Comparison of ENCODE assay signal across 9 mouse cellular contexts in genomic region chr13:93936455-93936854, GRCm38 (mm10).
DNase-seq lines count a peak whose midpoint lies in the region; ATAC-seq lines count a peak whose summit lies in the region.
"Had no signal": no experiment of that assay in that cellular context is flagged by ENCODE, and none has a peak within 500 bp of the region (broad histone marks: within the 10 kb centered on the region; RNA-seq: fewer than 3 reads in every experiment).

No protein-coding gene starts in this region.

- no peak for ATAC-seq in granulocyte monocyte progenitor cell, adult 5-6 weeks (replicated peaks; ENCODE audit: poor library complexity, severe bottlenecking)

- intact Hi-C loops in heart, postnatal 10 days (cut with DNase I): no loop called here

- DNase-seq in heart, postnatal 10 days: peak; percentile 33 to 36
- DNase-seq in heart, adult 11 months: no peak
- peak; percentile 48 to 54 for DNase-seq in right cerebral cortex, postnatal 10 days (ENCODE audit: low spot score in 2 of 2)
- no peak for DNase-seq in right cerebral cortex, postnatal 36 days (ENCODE audit: low spot score in 2 of 2)
- DNase-seq in cerebellum, adult 8-10 months: peak; percentile 35
- peak; percentile 94 to 95 for DNase-seq in kidney, postnatal 36 days
- no peak for DNase-seq in frontal cortex, adult 2 months (ENCODE audit: extremely low spot score in 1 of 2, low spot score in 1 of 2)
- DNase-seq: lung, adult 2 months had no signal

Comparison
In these comparisons a context has a peak if more than half of its experiments do, and no peak if none do; other contexts are left out.
1. DNase-seq: peak in heart, postnatal 10 days (2 of 2), right cerebral cortex, postnatal 10 days (2 of 2), cerebellum, adult 8-10 months (single experiment) and kidney, postnatal 36 days (2 of 2); none in heart, adult 11 months (single experiment), right cerebral cortex, postnatal 36 days (0 of 2) and frontal cortex, adult 2 months (0 of 2).